Mouse (Mus musculus) monocyte, adult 5-6 weeks (primary cell): ENCODE measurements at regions not wholly inside any gene's neighbourhood (a gene's known extent, or its start where the extent isn't known, plus 50 kb on each side); places are given as distances from the start of the nearest gene placed in this dataset.
"Not testable (repeated sequence)": the region's sequence is repeated elsewhere in the genome, so short reads cannot be mapped to it uniquely, and the experiment has no call there.

Source experiments
- ATAC-seq: fragments of 153-309, 156-312 bp; replicated peaks from 2 replicates; pipeline ENCODE4 v1.8.0; 2017; ENCODE audit warnings: mild to moderate bottlenecking; ENCODE audit not compliant: low TSS enrichment, insufficient number of reproducible peaks, severe bottlenecking, poor library complexity, low FRiP score

DNA sequence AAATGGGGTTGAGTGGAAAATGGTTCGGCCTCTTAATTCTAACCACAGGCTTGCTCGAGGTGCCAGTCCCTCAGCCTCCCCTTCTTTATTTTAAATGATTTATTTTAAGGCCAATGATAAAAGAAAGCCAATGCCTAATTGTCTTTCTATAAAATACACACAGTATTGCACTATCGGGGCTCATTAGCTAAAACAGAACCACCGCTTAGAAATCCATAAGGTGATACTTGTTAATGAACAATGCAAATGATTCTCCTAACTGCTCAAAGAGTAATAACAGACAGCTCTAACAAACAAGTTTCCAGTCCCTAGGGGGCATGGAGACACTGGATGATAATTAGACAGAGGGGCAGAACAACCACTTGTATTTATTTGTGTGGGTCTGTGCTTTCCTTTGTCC lies 58.8 kb downstream of the Emx2 start:
- no peak for ATAC-seq

DNA sequence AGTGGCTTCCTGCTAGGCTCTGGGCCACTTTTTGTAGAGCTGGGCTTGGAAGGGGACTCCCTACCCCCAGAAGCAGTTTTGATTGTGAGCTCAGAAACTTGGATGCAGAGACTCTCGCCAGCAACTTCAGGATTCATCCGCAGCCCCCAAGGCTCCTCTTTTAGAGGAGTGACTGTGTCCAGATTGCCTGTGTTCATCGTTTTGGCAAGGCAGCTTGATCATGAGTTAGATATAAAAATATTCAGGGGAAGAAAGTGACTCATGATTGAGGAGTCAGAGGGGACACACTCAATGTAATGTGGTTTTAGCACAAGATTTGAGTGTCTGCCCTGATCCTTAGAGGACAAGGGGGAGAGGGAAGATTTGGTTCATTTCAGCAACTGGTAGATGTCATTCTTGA lies 61.0 kb downstream of the Emx2 start:
- ATAC-seq: no peak

DNA sequence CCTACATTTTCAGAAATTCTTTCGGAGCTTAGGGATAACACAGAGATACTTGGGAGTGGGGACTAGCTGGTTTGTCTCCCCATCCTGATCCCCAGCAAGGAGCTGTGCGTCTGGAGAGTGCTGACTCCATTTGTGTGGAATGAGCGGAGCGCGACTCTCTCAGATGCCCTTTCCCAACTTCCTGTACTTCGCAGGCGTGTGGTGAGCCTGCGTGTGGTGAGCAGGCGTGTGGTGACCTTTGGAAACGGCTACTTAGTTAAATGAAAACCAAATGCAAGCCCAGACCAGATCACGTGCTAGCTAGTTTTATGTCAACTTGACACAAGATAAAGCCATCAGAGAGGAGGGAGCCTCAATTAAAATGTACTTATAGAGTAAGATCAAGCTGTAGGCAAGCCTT lies 64.0 kb downstream of the Emx2 start:
- no peak for ATAC-seq

DNA sequence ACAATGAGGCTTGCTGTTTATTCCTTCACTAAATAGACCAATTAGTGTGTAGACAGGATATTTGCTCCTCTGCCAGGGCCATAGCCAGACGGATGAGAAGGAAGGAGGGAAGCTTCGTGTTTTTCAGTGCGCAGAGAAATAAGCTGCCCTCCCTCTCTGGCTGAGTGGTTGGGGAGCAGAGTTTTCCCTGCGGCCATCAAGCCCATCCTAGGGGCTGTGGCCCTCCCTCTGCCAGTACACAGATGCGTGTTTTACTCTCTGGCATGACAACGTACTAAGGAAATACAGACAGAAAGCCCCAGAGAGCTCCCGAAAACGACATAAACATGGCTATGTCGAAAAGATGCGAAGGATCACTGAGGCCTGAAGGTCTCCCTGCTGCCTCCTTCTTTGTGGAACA lies 65.2 kb downstream of the Emx2 start:
- ATAC-seq: no peak

DNA sequence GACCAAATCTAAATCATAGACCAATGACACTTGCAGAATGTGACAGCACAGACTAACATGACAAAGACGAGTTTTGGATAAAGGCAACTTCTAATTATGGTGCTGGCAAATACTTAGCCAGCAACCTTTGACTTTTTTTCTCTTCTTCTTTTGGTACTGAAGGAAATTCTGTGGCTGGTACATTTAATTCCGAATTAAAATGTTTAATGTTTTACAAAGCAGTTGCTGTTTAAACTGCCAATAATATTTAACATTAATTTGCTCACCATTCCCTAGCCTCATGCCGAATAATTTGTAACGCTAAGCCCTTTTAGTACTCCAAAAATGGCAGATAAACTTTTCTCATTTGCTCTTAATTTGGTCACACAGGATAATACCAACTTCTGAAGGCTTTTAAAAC lies 105.9 kb downstream of the Emx2 start:
- ATAC-seq: no peak

DNA sequence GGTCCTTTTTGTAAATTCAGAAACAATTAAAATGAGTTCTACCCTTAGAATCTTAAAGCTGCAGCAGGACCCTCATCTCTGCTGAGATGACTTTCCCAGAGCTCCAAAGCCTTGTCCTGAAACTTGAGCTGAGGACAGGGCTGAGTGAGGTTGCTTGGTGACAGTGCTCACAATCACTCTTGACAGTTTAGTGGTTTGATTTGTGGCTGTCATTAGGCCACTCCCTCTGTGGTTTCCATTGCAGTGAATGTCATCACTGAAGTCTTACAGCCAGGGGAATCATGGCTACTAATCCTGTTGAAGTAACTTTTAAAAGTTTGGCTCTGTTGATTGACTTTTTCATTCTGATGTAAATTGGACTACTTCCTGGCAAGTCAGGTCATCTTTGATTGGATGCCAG lies 110.7 kb downstream of the Emx2 start:
- no peak for ATAC-seq

DNA sequence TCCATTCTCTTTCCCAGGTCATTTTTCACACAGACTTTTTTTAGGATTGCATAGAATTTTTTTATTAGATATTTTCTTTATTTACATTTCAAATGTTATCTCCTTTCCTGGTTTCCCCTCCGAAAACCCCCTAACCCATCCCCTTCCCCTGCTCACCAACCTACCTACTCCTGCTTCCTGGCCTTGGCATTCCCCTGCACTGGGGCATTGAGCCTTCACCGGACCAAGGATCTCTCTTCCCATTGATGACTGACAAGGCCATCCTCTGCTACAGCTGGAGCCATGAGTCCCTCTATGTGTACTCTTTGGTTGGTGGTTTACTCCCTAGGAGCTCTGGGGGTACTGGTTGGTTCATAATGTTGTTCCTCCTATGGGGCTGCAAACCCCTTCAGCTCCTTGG lies 111.4 kb downstream of the Emx2 start:
- ATAC-seq: not testable (repeated sequence)

DNA sequence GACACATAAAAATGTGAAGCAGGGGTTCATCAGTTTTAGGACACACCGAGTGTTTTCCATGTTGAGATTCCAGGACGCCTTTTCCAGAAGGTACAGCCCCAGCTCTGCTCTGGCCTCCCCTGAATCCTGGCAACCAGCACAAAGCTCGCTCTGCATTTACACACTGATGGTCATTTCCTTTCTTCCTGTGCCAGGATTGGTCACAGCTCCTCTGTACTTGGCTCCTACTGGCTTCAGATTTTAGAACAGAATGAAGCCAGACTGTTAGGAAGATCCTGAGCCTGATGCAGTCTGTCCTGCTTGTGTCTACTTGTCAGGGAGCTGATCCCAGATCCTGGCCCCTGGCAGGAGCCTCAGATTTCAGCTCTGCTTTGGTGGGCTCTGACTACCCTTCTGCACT lies 116.2 kb downstream of the Emx2 start:
- no peak for ATAC-seq

DNA sequence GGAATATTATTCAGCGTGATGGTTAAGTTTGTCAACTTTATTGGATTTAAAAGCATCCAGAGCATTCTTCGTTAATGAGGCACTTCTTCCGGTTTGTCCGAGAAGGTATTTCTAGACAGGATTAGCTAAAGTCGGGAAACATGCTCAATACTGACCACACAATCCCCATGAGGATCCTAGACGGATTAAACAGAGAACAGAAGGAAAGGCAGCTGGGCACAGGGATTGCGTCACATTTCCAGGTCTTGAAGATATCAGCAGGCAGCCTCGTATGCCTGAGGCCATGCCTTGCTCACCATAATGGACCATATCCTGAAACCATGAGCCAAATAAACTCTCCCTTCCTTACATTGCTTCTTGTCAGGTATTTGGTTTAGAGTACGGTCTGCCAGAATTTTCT lies 119.7 kb downstream of the Emx2 start:
- no peak for ATAC-seq

DNA sequence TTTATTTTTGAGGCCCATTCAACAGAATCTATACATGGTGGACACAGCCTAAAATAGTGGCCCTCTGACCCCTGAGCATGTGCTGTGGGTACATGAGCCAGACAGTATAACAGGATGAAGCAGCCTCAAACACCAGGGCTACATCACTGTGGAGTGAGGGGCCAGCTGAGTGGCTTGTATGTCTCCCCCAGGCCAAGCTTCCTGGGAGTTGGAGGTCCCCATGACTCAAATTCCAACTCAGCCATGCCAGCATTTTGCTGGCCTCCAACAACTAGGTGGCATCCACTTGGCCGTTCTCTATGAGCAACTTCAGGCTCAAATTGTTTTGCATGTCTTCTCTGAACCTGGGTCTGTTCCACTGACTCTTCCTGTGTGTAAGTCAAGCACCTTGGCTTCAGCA lies 121.5 kb downstream of the Emx2 start:
- ATAC-seq: no peak

DNA sequence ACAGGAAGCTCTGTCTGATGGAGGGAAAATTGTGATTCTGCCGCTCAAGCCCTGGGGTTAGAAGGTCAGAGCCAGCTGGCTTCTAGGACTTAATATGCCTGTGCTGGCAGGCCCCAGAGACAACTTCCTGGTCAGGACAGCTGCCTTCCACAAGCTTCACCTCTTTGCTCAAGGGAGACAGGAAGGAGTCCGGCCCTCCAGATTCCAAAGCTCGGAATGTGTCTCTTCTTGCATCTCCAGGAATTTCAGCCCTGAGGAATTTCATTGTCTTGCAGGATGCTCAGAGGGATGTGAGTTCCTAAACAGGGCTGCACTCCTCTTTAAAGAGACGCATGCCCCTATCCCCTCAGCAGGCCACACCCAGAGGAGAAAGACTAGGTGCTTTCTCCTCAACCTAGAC lies 127.7 kb downstream of the Emx2 start:
- ATAC-seq: no peak

DNA sequence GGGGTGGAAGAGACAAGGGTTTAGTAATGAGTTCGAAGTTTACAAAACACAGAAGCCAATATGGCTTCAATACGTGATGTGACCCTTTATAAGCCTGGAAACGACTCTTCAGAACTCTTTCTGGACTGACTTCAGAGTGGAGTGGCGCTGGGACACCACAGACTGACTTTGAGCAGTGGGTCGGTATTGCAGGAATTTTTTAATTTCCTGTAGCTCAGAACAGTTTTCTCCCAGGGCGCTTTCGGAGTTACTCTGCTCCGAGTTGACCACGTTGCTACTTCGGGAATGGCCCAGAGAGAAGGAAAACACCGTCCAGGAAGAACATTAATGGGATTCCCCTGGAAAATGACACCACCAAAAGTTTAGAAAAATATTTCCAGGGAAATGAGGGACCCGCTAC lies 129.1 kb downstream of the Emx2 start:
- ATAC-seq: no peak

DNA sequence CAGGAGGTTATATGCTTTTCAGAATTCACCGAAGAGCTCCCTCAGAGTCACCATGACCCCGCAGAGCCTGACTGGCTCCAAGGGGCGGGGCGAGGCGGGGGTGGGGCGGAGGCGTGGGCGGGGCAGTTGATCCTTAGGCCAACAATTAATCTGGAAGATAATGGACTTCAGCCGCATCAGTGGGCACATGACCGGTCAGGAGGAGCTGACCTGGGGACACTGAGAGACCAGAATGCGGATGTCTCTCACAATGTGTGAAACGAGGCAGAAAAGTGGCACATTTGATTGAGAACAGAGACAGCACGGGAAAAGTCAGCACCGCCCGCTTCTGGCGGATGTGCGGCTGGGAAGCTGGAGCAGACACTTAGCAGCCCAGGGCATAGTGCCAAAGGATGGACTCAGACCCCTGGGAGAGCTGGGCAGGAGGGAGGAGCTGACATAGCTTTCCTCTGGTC lies 129.9 kb downstream of the Emx2 start:
- no peak for ATAC-seq

DNA sequence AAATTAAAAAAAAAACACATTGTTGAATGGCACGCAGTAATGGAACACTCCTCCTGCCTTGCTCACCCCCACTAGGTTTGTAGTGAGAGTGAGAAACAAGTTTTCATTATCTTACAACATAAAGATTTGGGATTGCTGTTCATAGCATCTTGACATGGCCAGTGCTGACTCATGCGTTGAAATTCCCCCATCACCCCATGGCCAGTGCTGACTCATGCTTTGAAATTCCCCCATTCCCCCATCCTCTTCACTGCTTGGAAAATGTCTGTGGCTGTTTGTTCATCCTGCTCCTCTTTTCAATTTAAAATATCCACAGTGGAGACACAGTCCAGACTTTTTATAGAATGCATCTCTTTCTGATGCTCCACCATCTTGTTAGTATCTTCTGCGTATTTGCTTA lies 131.8 kb downstream of the Emx2 start:
- ATAC-seq: no peak

DNA sequence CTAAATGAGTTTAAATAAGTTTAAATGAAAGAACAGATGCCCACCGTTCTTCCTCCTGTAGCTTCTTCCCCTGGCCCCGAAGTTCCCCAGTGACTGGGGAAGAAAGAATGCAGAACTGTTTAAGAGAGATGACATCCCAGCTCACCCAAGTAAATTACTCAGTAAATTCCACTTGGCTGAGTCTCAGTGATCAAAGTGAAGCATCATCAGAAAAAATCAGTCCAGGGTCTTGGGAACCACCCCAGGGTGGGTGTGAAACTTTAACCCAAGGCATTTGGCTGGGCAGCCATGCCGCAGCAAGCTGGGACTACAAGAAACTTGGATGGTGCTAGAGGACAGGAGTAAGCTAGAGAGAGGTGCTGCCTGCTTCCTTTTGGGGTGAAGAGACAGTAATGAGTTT lies 133.9 kb downstream of the Emx2 start:
- ATAC-seq: no peak

DNA sequence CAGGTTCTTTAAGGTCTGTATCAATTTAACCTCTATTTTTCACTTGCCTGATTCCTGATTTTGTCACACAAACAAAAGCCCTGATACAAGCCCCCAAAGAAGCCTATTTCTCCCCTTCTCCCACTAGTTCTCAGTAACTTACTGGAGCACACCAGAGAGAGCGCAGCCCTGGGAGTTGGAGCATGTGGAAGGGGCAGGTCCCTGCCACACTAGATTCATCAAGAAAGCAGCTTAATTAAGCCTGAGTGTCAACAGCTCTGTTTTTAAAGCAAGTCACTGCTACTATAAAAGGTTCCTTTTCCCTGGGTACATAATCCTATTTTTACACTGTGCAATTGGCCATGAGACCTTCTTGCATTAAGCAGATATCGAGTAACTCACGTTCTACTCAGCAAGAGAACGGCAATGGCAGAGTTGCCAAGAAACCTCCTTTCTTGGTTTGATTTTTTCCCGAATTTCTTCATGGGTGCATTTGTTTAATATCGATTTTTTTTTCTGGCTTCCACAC lies 166.2 kb downstream of the Emx2 start:
- ATAC-seq: no peak

DNA sequence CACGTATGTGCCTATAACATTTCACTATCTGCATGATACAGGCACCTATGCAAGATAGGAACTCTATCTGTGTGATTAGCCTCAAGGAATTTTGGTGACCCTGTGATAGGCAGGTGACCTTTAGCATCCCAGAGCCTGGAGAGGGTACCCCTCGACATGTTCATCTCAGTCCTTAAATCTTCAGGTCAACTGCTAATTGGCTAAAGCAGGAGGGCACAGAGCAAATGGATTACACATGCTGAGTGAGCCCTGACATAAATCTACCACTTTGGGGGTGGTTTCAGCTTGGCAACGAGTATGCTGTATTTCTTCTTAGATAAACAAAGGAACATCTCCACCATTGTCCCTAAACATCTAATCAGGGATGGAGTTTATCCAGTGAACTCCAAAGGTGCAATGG lies 169.5 kb downstream of the Emx2 start:
- no peak for ATAC-seq

DNA sequence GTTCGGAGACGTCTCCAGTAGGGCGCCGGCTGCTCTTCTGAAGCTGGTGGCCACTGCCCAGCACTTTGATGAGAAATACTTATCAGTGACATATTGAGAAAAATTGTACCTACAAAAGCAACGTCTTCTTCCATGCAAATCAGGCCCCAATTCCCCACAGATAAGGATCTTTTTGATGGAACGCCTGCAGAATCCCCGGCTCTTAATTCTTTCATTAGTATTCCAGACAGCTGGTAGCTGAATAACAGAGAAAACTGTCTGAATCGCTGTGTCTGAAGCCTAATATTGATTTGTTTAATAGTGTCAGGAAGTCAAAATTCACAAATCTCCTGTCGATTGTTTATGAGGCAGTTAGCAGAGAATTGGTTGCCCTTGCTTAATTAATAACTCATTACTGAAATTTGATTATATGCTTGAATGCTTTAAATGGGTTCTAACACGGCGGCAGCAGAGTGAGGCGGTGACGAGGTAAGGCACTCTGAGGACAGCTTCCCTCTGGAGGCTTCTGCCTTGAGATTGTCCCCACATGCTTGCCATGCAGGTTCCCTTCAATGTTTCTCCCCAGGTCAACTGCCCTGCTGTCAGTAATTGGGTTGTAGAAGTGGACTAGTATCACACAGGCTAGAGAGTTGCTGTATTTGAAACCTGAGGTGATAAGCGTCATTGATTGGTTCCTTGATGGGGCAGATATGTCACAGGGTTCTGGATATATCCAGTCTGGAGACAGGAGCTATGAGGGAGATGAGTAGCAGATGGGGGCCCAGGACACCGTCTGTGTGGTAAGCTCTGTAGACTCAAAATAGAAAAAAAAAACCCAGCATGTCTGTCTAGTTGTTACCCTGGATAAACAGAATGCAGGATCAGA lies 170.4 kb downstream of the Emx2 start:
- no peak for ATAC-seq

DNA sequence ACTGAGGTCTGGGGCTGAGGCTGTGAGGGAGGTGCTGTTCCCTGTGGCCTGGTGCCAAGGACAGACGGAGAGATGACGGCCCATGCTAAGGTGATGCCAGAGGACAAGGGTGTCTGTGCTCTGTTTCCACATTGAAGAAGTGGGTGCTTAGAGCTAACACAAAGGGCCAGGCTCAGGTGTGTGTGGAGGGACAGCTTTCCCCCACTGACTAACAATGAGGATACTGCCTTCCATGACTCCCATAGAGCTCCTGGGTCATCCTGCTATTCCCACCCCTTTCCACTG lies 170.9 kb downstream of the Emx2 start:
- ATAC-seq: 0 out of 2 replicates have a peak, but pooled peaks have one; percentile 40

DNA sequence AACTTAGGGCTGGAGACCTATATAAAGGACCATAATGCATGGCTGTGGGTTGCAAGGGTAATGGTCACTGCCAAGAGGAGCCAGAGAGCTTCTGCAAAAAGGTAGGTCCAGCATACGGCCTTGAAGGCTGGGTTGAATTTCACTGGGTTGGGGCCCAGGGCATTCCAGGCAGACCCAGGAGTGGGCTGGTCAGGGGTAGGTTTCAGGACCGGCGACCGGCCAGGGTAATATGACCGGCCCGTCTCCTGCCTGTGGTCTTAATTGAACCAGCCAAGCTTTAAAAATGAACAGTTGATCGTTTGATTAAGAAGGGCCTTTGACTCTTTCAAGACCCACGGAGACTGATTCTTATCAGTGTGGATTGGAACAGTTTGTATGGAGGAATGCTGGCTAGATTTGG lies 171.9 kb downstream of the Emx2 start:
- no peak for ATAC-seq

DNA sequence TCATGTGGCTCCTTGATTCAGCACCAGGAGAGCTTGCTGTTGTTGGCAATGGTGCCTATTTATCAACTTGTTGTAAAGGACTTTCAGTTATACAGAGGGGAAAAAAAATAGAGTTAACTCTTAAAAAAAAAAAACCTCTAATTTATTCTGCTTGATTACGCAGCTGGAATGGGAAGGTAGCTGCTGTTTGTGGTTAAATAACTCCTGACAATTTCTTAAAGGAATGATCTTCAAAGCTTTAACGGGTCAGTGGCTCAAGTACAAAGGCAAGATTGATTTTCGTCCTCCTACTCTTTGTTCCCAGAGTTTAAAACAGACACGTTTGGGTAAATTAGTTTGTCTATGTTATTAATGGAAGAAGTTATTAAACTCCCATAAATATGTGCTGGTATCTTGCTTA lies 172.5 kb downstream of the Emx2 start:
- ATAC-seq: no peak
